Mouse (Mus musculus) heart, embryonic 14.5 days (tissue): Measurements from ENCODE around the gene Lhfp. TPM values are rescaled to one million over a fixed set of nuclear protein-coding genes. Genes with fewer than 3 reads are reported as not detected.

Experiments used
- ATAC-seq: fragments of 200-750 bp; cut with Nextera tagmentation; 2 replicates; pipeline ENCODE4 v1.8.0; 2017; ENCODE audit warnings: low read depth, moderate TSS enrichment; ENCODE audit not compliant: insufficient number of reproducible peaks, insufficient read depth, low FRiP score
- H3K27ac ChIP-seq, 2 experiments: fragments of 200-500 bp in 1 of 2; fragments of 300-500 bp in 1 of 2; sonication (generic) in 1 of 2; replicated peaks in 1 of 2; 2 replicates each; pipeline ENCODE4 v1.5.1; 2012 to 2014; ENCODE audit warnings: low read depth in 2 of 2, low read length in 2 of 2, control low read depth in 1 of 2, mild to moderate bottlenecking in 1 of 2, mixed read lengths in 1 of 2; ENCODE audit not compliant: control insufficient read depth in 1 of 2, insufficient read depth in 1 of 2
- H3K27me3 ChIP-seq: fragments of 300-500 bp; sonication (generic); 2 replicates; pipeline ENCODE4 v1.6.1; 2014; ENCODE audit warnings: mild to moderate bottlenecking, low read length, control low read depth; ENCODE audit not compliant: control insufficient read depth, insufficient read depth
- H3K36me3 ChIP-seq: fragments of 300-500 bp; sonication (generic); 2 replicates; pipeline ENCODE4 v1.6.1; 2014; ENCODE audit warnings: mild to moderate bottlenecking, control low read depth, low read length, mixed read lengths; ENCODE audit not compliant: control insufficient read depth, insufficient read depth
- H3K4me1 ChIP-seq, 2 experiments: fragments of 200-500 bp in 1 of 2; fragments of 300-500 bp in 1 of 2; sonication (generic) in 1 of 2; 2 replicates each; pipeline ENCODE4 v1.6.1; 2012 to 2014; ENCODE audit warnings: low read length in 2 of 2, control low read depth in 1 of 2, mixed read lengths in 1 of 2; ENCODE audit not compliant: control insufficient read depth in 2 of 2, insufficient read depth in 2 of 2
- H3K4me2 ChIP-seq: fragments of 300-500 bp; sonication (generic); 2 replicates; pipeline ENCODE4 v1.6.1; 2014; ENCODE audit warnings: mild to moderate bottlenecking, low read length
- H3K4me3 ChIP-seq, 2 experiments: fragments of 200-500 bp in 1 of 2; fragments of 300-500 bp in 1 of 2; sonication (generic) in 1 of 2; 2 replicates each; pipeline ENCODE4 v1.5.1; 2012 to 2014; ENCODE audit warnings: low read length in 2 of 2, mild to moderate bottlenecking in 2 of 2, control low read depth in 1 of 2, low read depth in 1 of 2, moderate library complexity in 1 of 2; ENCODE audit not compliant: control insufficient read depth in 1 of 2, insufficient read depth in 1 of 2
- H3K9ac ChIP-seq: fragments of 300-500 bp; sonication (generic); 2 replicates; pipeline ENCODE4 v1.6.1; 2014; ENCODE audit warnings: mild to moderate bottlenecking, low read length
- H3K9me3 ChIP-seq: fragments of 300-500 bp; sonication (generic); 2 replicates; pipeline ENCODE4 v1.6.1; 2016; ENCODE audit warnings: low read length, control low read depth; ENCODE audit not compliant: control insufficient read depth
- WGBS: fragments of 180-500 bp; shearing (Covaris S2); extraction: QIAGEN DNeasy Blood & Tissue Kit; methylation state at CpG from one replicate; pipeline ENCODE4 v1.1.7; 2014; 5-methylcytosine and 5-hydroxymethylcytosine counted together
- polyA plus RNA-seq: library from polyadenylated mRNA; unstranded; fragments of >200 nt; fragmentation: Nextera tagmentation; extraction: Ambion mirVana; gene quantifications from 2 replicates; pipeline ENCODE4 v1.2.1, GENCODE M21; 2014

The Lhfp gene
- polyA plus RNA-seq, 1 experiment from 2014 or later, result 93.2 TPM

GRCm38 (mm10) chr3:53304123-53304900, 263.0 kb downstream of the Lhfp start:
- Histone ChIP-seq H3K9me3 (peaks cover 8% of the 10 kb centered on the region), H3K4me3 (no peak overlapping the region), H3K36me3 (no peaks in the 10 kb centered on the region), H3K4me1 (no peaks in the 10 kb centered on the region), H3K27ac (no peak overlapping the region), H3K27me3 (no peaks in the 10 kb centered on the region), H3K9ac (no peak overlapping the region), H3K4me2 (no peak overlapping the region)
- WGBS, result 78% methylated on average over 4 of the region's 4 CpGs
- ATAC-seq, result no peak

DNA sequence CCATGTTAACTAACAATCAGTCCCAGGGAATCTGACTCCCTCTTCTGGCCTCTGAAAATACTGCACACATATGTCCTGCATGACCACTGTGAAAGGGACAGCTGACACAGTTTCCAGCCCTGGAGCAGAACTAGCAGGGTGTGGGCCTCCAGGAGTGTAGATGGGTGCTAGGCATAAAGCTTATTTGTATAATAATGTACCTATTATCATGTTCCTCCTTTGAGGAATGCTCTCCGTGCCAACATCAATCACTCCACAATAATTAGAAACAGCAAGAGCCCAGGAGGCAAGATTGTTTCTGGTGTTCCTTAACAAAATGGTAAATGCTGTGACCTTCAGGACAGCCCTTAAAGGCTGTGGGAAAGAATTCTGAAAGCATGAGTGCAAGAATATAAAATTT, 264.5 kb downstream of the Lhfp start:
- Histone ChIP-seq H3K4me1 (no peaks in the 10 kb centered on the region), H3K9ac (no peak overlapping the region), H3K27me3 (no peaks in the 10 kb centered on the region), H3K27ac (no peak overlapping the region), H3K9me3 (peaks cover 8% of the 10 kb centered on the region), H3K4me2 (no peak overlapping the region), H3K4me3 (no peak overlapping the region), H3K36me3 (no peaks in the 10 kb centered on the region)
- WGBS, result 97% methylated on average over 1 of the region's 1 CpGs
- no peak for ATAC-seq

DNA sequence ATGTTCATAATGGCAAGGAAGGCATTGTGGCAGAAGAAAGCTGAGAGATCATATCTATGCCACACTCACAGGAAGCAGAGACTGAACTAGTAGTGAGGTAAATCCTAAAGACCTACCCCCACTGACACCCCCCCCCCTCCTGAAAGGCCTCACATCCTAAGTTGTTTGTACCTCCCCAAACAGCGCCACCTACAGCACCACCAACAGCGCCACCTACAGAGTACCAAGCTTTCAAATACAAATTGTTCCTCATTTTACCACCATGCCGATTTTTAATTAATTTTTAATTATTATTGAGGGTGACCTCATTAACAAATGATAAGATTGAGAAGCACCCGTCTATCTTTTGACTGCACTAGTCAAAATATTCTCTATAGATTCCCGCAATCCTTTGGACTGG, 267.3 kb downstream of the Lhfp start:
- WGBS, result 47% methylated on average over 5 of the region's 5 CpGs
- no peak for ATAC-seq
- no peak overlapping the region for H3K4me2 ChIP-seq
- no peak overlapping the region for H3K9ac ChIP-seq
- H3K36me3 ChIP-seq, result no peaks in the 10 kb centered on the region
- H3K4me1 ChIP-seq, result no peaks in the 10 kb centered on the region
- no peak overlapping the region for H3K27ac ChIP-seq
- peaks cover 8% of the 10 kb centered on the region for H3K9me3 ChIP-seq
- H3K27me3 ChIP-seq, result no peaks in the 10 kb centered on the region
- H3K4me3 ChIP-seq, result no peak overlapping the region

DNA sequence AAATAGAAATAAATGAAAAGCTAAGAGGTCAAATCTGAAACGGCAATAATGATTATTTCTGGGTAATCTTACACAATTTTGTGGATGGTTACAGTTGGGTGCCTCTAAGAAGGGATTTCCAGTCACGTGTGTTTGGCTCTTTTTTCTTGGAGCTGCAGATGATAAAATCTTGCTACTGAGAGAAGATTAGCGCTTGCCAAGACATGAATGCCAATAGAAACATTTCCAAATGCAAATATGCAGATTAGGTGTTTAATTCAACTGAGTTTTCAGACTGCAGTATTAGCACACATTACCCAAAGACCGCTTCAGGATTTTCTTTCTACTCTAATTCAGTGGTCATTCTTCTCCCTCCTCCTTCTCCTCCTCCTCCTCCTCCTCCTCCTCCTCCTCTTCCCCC, 268.8 kb downstream of the Lhfp start:
- H3K9ac ChIP-seq, result no peak overlapping the region
- 58% methylated on average over 4 of the region's 4 CpGs for WGBS
- ATAC-seq, result no peak
- no peaks in the 10 kb centered on the region for H3K36me3 ChIP-seq
- no peak overlapping the region for H3K4me2 ChIP-seq
- H3K4me1 ChIP-seq, result no peaks in the 10 kb centered on the region
- H3K27ac ChIP-seq, result no peak overlapping the region
- peaks cover 8% of the 10 kb centered on the region for H3K9me3 ChIP-seq
- no peaks in the 10 kb centered on the region for H3K27me3 ChIP-seq
- no peak overlapping the region for H3K4me3 ChIP-seq

- H3K4me3 ChIP-seq, result no peak overlapping the region
These were observed 269.3 kb downstream of the Lhfp start for GRCm38 (mm10) chr3:53310615-53311014.

More at GRCm38 (mm10) chr3:53310615-53311014, 269.3 kb downstream of the Lhfp start:
- no peak overlapping the region for H3K4me2 ChIP-seq
- 86% methylated on average over 2 of the region's 2 CpGs for WGBS
- no peaks in the 10 kb centered on the region for H3K4me1 ChIP-seq
- no peak for ATAC-seq
- no peaks in the 10 kb centered on the region for H3K36me3 ChIP-seq
- H3K9ac ChIP-seq, result no peak overlapping the region
- H3K27ac ChIP-seq, result no peak overlapping the region
- H3K27me3 ChIP-seq, result no peaks in the 10 kb centered on the region
- peaks cover 7% of the 10 kb centered on the region for H3K9me3 ChIP-seq

Other genes with a start within 250 kb of the Lhfp start
- 61.4 and 68.0 TPM in 2 replicates for gene Cog6, start 24.3 kb upstream of the Lhfp start, polyA plus RNA-seq